Mouse (Mus musculus): Measurements from ENCODE around the gene Adra2a.

Adra2a gene

DNA sequence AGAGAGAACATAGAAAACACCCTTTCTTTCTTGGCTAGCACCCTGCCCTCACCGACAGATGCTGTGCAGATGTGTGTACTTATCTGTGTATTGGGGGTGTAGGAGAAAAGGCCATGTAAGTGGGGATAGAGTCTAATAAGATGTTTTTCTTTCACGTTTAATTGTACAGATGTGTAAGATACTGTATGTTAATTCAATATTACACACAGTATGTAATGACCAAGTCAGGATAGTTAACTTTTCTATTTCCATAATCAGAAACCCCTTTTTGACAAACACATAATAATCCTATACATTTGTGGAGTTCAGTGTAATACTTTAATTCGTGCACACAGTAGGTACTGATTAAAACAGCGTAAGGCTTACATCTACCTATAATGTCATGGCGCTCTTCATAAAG, at the start of gene Adra2a:
Gene Adra2a, plus strand, starts transcription at position 301 of the 400 bp plus-strand sequence.
- no peak for DNase-seq (ENCODE audit: low spot score)

DNA sequence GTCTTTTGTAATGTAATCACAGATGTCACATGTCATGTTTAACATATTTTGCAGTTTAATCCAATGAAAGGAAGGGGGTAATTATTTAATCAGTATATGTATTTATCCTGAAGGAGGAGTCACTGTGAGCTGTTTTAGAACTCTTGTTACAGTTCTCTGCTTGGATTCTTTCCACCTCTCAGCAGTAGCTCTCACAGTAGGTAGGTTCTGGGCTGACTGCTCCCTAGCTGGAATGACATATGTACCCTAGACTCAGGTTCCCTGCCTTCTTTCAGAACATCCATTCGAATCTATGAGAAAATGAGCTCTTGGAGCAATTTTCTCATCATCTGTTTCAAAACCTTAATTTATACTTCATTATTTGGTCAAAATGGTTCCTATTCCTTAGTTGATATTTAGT, 49.7 kb upstream of the Adra2a start:
- no peak for DNase-seq (ENCODE audit: low spot score)

DNA sequence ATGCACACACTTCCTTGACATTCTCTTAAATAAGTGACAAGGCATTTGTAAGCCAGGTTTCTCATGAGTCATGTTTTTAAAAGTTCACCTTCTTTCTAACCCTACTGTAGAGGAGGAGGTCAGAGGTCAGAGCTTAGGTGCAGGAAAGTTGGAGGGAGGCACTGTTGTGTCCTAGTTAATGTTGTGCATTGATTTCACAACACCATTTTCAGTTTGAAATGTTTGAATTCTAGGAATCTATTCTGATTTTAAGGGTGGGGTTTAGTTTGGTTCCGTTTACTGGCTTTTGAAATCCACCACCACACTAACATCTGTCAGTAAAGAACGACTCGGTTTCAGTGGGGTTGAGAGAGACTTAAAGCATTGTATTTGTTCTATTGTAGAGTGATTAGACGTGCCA, 33.0 kb upstream of the Adra2a start:
- no peak for DNase-seq (ENCODE audit: low spot score)

DNA sequence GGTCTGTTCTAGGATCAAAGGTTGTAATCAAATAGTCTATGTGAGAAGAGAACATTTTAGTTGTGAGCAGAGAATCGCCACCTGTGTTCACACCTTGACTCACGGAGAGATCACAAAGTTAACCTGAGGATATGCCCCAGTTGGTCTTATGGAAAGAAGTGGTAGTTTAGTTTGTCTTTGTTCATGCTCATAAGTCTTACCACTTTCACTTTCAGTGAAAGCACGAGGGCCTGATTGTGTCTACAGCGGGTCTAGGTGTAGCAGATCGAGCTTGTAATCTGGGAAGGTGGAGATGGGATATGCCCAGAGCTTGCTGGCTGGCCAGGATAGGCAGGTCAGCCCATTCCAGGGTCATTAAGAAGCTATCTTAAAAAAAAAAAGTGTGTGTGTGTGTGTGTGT, 29.0 kb upstream of the Adra2a start:
- DNase-seq (ENCODE audit: low spot score) = no peak

DNA sequence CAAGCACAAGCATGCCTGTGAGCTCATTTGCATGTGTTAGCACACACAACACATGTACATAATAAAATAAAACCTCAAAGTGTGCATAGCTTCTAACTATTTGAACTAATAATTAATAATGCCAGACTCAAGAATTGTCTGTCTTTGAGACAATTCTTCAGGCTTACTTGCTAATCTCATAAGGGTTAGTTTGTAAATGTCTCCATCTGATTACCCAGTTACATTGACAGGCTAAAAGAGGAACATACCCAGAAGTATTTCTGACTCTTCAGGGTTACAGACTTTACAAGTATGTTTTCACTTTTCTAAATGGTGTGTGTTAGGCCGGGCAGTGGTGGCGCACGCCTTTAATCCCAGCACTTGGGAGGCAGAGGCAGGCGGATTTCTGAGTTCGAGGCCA, 28.4 kb upstream of the Adra2a start:
- DNase-seq (ENCODE audit: low spot score) = no peak

DNA sequence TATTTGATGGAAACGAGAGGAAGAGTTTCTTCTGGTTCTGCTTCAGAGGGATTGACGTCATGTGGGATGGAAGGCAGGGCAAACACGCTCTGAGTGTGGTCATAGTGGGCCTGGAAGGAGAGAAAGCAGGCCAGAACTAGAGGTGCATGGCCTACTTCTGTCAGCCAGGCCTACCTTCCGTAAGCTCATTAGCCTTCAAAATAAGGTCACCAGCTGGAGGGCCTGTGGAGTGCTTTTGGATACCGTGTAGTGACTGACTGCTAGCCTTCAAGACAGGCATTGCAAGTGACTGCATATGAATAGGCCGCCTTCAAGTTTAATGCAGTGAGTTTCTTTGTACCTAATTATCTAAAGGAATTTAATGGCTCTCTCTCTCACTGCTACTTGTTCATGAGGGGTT, 8.9 kb upstream of the Adra2a start:
- no peak for DNase-seq (ENCODE audit: low spot score)

DNA sequence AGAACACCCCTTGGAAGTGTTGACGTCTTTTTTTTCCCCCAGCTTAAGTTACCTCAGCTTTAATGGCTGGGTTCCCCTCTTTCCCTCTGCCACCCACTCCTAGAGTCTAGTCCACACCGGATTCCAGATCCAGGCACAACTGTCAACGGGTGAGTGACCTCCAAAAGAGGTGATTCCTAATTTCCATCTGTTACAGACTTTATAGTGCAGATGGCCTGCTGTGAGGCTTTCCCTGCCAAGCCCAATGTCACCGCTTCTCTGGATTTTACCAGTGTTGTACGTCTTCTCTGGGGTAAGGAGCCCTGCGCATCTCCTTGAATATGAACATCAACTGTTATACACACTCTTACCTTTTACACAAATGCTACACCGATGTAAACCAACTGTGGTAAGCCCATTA, 4.5 kb upstream of the Adra2a start:
- no peak for DNase-seq (ENCODE audit: low spot score)

DNA sequence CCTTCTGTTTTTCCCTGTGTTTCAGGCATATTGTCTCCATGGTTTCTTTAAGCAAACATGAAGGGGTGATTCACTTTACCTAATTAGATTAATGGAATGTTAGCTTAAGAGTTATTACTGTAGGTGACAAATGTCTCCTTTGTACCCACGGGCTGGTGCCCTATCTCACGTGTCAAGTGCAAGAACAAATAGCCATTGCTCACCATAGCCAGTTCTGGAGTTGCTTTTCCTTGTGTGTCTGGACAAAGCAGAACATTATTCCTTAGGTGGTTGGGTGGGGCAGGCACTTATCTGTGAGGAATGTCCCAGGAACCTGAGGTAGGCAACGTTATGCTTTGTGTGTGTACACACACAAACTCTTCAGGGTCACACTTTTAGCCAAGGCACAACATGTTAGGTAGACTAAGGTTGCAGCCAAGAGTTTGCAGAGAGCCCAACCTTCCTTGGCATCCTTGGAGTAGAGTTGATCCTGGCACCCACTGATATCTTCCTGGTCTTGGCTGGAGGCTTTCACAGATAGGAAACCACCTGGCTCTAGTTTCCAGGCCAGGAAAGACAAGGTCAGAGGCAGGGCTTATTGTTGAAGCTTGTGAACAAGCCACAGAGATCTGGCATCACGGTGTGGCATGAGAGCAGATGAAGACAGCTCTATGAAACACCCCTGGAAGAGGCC, 3.5 kb upstream of the Adra2a start:
- DNase-seq (ENCODE audit: low spot score) = no peak

DNA sequence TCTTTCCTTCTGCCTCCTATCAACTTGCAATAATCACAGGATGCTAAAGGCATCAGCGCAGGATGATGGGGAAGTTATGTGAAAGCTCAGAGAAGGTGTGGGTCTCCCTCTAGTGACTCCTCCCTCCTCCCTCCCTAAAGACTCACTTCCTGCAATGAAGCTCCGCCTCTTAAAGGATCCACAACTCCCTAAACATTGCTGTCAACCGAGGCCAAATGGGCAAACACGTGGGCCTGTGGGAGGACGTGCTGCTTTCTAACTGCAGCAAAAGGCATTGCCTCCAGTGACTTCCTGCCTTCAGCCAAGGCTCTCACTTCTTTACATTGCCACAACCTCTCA, 3.0 kb upstream of the Adra2a start:
- DNase-seq (ENCODE audit: low spot score) = no peak

DNA sequence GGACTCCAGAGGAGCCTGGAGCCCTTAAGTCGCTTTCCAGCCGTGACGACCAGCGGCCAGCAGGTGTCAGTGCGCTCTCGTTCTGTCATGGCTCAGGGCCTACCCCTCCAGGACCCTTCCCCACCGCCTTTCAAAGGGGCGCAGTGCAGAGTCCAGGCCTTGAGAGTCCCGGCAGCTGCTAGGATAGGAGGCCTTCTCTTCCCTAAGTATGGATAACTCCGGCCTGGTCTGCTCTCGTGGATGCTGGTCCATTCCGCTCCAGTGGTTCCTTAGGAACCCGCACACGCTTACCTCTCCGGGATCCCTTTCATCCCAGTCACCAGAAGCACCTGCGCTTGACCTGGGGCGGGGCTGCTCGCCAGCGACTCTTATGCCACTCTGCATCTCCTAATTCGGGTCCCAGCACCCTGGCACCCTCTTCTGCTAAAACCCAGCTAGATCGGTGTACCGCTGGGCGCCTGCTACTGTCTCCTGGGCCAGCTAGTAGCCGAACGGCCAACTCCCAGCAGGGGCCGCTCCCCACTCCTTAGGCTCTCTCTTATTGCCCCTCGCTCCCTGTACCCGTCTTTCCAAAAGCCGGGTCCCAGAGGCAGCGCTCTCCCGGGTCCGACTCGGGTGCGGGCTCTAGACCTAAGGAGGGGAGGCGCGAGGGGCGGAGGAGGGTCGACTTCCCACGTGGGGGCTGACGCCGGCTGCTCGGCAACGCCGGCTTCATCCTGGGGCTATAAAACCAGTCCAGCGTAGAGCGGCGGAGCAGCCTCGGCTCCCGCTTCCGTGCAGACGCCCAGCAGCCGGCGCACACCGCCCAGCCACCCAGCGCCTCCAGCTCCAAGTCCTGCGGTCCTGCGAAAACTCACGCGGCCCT, 788 bp downstream of the Adra2a start:
- peak; percentile 80 for DNase-seq (ENCODE audit: low spot score)

DNA sequence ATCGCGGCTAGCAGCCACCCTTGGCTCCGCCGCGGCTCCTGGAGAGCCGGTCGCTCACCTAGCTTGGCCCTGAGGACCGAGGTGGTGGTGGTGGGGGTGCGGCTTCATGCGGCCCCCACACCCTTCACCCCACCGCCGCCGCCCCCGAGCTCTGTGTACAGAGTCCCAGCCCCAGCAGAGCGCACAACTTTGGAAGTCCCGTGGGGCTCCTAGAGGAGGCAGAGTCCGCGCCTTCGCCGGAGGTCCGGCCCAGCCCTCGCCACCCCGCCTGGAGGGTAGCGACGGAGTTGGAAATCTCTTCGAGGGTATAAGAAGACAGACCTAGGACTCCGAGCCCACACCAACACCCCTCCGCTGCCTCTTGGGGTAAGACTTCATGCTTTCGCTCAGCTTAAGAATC, 1.5 kb downstream of the Adra2a start:
- DNase-seq (ENCODE audit: low spot score) = peak; percentile 54

DNA sequence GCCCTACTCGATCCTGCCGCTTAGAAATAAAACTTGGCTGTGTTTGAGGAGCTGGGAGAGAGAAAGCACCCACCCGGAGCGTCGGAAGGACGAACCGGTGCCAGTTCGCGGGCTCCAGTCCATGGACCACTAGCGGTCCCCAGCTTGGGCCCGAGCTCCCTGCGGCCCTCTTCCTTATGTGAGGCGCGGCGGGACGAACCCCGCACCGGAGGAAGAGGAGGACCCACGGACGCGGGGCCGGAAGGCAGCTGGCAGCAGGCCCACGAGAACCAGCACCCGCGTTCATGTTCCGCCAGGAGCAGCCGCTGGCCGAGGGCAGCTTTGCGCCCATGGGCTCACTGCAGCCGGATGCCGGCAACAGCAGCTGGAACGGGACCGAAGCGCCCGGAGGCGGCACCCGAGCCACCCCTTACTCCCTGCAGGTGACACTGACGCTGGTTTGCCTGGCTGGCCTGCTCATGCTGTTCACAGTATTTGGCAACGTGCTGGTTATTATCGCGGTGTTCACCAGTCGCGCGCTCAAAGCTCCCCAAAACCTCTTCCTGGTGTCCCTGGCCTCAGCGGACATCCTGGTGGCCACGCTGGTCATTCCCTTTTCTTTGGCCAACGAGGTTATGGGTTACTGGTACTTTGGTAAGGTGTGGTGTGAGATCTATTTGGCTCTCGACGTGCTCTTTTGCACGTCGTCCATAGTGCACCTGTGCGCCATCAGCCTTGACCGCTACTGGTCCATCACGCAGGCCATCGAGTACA, 2.2 kb downstream of the Adra2a start:
- peak; percentile 56 for DNase-seq (ENCODE audit: low spot score)

DNA sequence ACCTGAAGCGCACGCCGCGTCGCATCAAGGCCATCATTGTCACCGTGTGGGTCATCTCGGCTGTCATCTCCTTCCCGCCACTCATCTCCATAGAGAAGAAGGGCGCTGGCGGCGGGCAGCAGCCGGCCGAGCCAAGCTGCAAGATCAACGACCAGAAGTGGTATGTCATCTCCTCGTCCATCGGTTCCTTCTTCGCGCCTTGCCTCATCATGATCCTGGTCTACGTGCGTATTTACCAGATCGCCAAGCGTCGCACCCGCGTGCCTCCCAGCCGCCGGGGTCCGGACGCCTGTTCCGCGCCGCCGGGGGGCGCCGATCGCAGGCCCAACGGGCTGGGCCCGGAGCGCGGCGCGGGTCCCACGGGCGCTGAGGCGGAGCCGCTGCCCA, 2.7 kb downstream of the Adra2a start:
- DNase-seq (ENCODE audit: low spot score) = no peak

DNA sequence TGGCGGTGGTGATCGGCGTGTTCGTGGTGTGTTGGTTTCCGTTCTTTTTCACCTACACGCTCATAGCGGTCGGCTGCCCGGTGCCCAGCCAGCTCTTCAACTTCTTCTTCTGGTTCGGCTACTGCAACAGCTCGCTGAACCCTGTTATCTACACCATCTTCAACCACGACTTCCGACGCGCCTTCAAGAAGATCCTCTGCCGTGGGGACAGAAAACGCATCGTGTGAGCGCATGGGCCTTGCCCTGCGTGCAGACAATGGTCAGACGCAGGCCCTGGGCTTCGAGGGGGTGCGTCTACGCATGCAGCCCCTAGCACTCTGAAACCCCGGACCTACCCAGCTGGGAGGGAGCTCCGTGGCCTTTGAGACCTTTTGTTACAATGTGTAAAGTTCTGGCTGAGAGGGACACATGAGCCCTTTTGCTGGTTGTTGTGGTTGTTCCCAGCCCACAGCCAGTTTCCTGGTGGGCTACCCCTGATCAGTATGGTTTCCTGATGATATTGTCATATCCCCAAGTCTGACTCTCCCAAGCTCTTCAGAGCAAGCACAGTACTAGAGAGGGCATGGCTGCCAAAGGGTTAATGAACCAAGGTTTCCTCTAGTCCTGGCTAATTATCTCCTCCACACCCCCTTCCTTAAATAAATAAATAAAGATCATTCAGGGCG, 3.6 kb downstream of the Adra2a start:
- DNase-seq (ENCODE audit: low spot score) = peak; percentile 35

DNA sequence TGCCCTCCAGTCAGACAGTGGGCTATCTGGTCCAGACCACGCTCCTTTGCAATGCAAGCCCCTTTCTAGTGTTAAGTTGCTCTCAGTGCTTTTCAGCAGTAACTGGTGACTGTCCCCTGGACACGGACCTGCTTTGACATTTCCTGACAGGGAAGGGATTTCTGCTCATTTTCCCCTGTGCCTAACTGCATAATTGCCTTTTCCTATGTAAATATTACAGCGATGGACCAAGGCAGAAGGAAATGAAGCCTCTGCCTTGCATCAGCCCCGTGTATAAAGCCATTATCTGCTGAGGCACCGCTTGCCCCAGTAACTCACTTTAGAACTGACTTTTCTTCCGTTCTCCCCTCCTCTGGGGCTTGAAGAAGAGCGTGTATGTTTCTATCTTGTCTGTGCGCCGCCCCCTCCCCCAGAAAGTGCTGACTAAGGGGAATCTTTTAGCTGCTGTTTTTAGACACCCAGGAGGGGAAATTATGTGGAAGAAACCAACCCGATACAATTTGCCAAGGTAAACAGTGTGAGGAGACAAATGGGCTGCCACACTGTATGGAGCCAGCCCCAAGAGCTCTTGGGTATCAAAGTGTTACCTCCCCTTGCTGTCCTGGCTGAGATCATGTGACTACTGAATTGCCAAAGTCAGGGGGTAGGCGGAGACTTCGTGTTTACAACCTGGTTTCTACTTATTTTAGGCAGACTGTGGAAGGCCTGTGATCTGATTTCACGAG, 4.4 kb downstream of the Adra2a start:
- DNase-seq (ENCODE audit: low spot score) = peak; percentile 24

DNA sequence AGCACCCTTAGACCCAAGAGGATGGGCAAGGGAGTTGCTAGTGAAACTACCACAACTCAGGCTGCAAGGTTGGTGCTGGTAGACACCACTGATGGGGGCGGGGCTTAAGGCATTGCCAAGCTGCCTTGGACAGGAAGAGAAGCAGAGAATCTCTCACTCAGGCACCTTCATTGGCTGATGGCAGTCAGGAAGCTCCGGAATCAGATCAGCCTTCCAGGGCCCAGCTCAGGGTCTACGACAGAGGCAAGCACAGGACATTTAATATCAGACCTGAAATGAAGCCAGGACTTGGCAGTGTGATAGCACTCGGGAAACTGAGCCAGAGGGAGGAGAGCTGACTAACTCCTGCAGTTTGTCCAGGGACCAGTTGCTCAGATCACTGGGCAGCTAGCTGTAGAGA, 7.7 kb downstream of the Adra2a start:
- no peak for DNase-seq (ENCODE audit: low spot score)

DNA sequence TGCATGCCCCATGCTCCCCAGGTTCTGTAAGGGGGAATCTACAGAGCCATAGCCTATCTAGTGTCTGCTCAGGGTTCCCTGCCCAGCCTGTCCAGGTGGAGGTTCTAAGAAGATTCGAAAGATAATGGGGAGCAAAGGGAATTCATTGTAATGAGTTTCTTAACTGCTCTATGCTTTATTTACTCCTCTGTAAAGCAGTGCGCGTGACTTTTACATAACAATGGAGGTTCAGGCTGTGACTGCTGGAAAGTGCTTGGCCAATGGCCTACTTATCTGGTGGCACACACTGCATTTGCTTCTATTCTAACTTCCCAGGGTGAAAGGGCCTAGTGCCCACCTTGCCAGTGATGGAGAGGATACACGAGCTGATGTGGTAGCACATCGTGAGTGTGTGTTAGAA, 11.9 kb downstream of the Adra2a start:
- DNase-seq (ENCODE audit: low spot score) = no peak

DNA sequence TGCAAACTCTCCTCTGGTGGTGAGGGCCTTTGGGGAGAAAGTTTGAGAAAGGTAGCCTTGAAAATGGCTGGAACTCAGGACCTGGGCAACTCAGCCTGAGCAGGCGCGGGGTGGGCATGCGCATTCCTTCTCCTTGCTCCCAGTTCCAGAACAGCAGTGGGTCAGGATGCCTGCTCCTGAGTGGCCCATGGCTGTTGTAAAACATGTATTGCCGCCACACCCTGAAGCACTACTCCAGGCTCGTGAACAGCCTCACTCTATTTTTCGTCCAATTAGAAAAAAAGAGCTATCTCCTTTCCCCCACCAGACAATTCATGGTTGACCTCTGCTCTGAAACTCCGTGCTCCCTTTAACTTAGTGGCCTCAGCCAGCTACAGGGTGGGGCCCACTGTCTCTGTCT, 24.5 kb downstream of the Adra2a start:
- no peak for DNase-seq (ENCODE audit: low spot score)

DNA sequence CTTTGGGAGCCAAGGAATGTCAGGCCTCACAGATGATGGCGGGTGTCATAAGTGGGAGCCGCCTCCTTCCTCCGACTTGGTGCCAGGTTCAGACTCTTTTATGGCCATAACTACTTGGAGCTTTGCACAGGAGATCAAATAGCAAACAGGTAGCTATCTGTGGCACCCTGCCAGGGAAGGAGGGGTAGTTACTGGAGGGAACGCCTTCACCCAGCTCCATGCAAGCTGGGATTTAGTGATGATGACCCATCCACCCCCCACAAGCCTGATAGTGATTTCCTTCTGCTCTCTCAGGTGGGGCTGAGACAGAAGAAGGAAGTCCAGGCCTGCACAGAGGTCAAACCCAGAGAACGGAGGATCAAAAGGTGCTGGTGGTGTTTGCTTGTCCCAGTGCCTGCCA, 26.6 kb downstream of the Adra2a start:
- DNase-seq (ENCODE audit: low spot score) = peak; percentile 46

DNA sequence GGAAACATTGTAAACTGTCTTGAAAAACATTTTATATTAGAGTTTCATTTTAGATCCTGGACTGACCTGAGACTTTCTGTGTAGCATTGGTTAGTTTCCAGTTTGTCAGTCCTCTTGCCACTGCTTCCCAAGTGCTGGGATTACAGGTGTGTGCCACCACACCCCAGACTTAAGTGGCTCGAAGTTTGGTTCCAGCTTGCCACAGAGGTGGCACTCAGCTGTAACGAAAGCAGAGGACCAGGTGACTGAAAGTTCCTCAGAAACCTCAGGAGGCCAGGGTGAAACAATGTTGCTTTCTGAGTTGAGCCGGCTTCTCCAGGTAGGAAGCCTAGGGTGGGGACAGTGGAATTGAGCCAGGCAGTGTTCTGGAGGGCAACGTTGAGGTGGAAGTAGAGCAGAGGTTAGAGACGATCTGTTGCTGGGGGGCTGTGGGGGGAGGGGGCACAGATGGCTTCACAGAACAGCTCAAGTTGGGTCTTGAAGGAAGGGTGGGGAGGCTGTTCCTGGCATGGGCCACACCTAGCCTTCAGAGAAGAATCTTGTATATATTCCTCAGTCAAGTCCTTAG, 28.4 kb downstream of the Adra2a start:
- no peak for DNase-seq (ENCODE audit: low spot score)

Data from testis, postnatal 10 days (tissue).